Mouse (Mus musculus) NIH3T3 (cell line): ENCODE data around the gene Asah2.
A peak's percentile ranks its signal among the peaks of the same experiment; 100 is the strongest.

Experiments
- DNase-seq: peaks from one replicate; pipeline ENCODE4 v3.0.0-alpha.2; 2012; ENCODE audit warnings: low read depth

Asah2 gene

GRCm38 (mm10) chr19:31975882-31976281 is 132.1 kb downstream of the Asah2 start:
- peak; percentile 16 for DNase-seq

GRCm38 (mm10) chr19:31971998-31972397 is 136.0 kb downstream of the Asah2 start:
- peak; percentile 96 for DNase-seq

- DNase-seq: no peak
These were observed 136.6 kb downstream of the Asah2 start for GRCm38 (mm10) chr19:31971405-31971804.

GRCm38 (mm10) chr19:31967933-31968532 is 140.0 kb downstream of the Asah2 start:
- peak; percentile 62 for DNase-seq

- peak; percentile 6 for DNase-seq
These were observed 144.9 kb downstream of the Asah2 start for GRCm38 (mm10) chr19:31963147-31963546.

- DNase-seq: no peak
These were observed 147.6 kb downstream of the Asah2 start for GRCm38 (mm10) chr19:31960434-31960833.

GRCm38 (mm10) chr19:31956359-31956758 is 151.7 kb downstream of the Asah2 start:
- no peak for DNase-seq

- no peak for DNase-seq
These were observed 153.3 kb downstream of the Asah2 start for GRCm38 (mm10) chr19:31954696-31955095.

GRCm38 (mm10) chr19:31954267-31954666 is 153.7 kb downstream of the Asah2 start:
- DNase-seq: no peak

- DNase-seq: no peak
These were observed 154.2 kb downstream of the Asah2 start for GRCm38 (mm10) chr19:31953799-31954198.

GRCm38 (mm10) chr19:31950793-31951489 is 157.1 kb downstream of the Asah2 start:
- DNase-seq: no peak
